Mouse (Mus musculus): ENCODE measurements around the gene Mgat5.
A peak's percentile ranks its signal among the peaks of the same experiment; 100 is the strongest.

Gene Mgat5

GRCm38 (mm10) chr1:127308207-127308725 is 103.5 kb downstream of the Mgat5 start:
- no peak for DNase-seq

- no peak for DNase-seq
Observed at GRCm38 (mm10) chr1:127308989-127309701, 104.3 kb downstream of the Mgat5 start.

GRCm38 (mm10) chr1:127310011-127310410 is 105.2 kb downstream of the Mgat5 start:
- DNase-seq, result no peak

- no peak for DNase-seq
Observed at GRCm38 (mm10) chr1:127310703-127311102, 105.9 kb downstream of the Mgat5 start.

GRCm38 (mm10) chr1:127313652-127314350 is 109.0 kb downstream of the Mgat5 start:
- no peak for DNase-seq

GRCm38 (mm10) chr1:127315763-127316627 is 111.2 kb downstream of the Mgat5 start:
- no peak for DNase-seq

- no peak for DNase-seq
Observed at GRCm38 (mm10) chr1:127316651-127317050, 111.8 kb downstream of the Mgat5 start.

- no peak for DNase-seq
Observed at GRCm38 (mm10) chr1:127317541-127317940, 112.7 kb downstream of the Mgat5 start.

- DNase-seq, result no peak
Observed at GRCm38 (mm10) chr1:127318486-127318885, 113.7 kb downstream of the Mgat5 start.

GRCm38 (mm10) chr1:127319768-127320167 is 115.0 kb downstream of the Mgat5 start:
- no peak for DNase-seq

GRCm38 (mm10) chr1:127320956-127321355 is 116.1 kb downstream of the Mgat5 start:
- DNase-seq, result no peak

- DNase-seq, result no peak
Observed at GRCm38 (mm10) chr1:127321638-127322037, 116.8 kb downstream of the Mgat5 start.

GRCm38 (mm10) chr1:127322169-127322805 is 117.5 kb downstream of the Mgat5 start:
- DNase-seq, result peak; percentile 56

- DNase-seq, result no peak
Observed at GRCm38 (mm10) chr1:127325601-127326198, 120.9 kb downstream of the Mgat5 start.

- no peak for DNase-seq
Observed at GRCm38 (mm10) chr1:127327773-127328172, 123.0 kb downstream of the Mgat5 start.

GRCm38 (mm10) chr1:127328354-127328875 is 123.6 kb downstream of the Mgat5 start:
- DNase-seq, result no peak

- peak; percentile 32 for DNase-seq
Observed at GRCm38 (mm10) chr1:127329810-127330209, 125.0 kb downstream of the Mgat5 start.

- DNase-seq, result peak; percentile 58
Observed at GRCm38 (mm10) chr1:127337740-127338139, 132.9 kb downstream of the Mgat5 start.

GRCm38 (mm10) chr1:127338833-127339487 is 134.1 kb downstream of the Mgat5 start:
- DNase-seq, result peak; percentile 51

GRCm38 (mm10) chr1:127340296-127340695 is 135.5 kb downstream of the Mgat5 start:
- DNase-seq, result no peak

- DNase-seq, result no peak
Observed at GRCm38 (mm10) chr1:127344913-127345312, 140.1 kb downstream of the Mgat5 start.

Measured in retina, postnatal 1 day (tissue).